Mouse (Mus musculus) MN1 (cell line): ENCODE measurements at regions not wholly inside any gene's neighbourhood (a gene's known extent, or its start where the extent isn't known, plus 50 kb on each side); places are given as distances from the start of the nearest gene placed in this dataset.
"Not testable (repeated sequence)": the region's sequence is repeated elsewhere in the genome, so short reads cannot be mapped to it uniquely, and the experiment has no call there.

Source experiments
- DNase-seq: peaks from one replicate; pipeline ENCODE4 v3.0.0-alpha.2; 2016; ENCODE audit warnings: low spot score

GRCm38 (mm10) chr16:86894982-86895381, 459.0 kb upstream of the N6amt1 start:
- DNase-seq, result no peak

DNA sequence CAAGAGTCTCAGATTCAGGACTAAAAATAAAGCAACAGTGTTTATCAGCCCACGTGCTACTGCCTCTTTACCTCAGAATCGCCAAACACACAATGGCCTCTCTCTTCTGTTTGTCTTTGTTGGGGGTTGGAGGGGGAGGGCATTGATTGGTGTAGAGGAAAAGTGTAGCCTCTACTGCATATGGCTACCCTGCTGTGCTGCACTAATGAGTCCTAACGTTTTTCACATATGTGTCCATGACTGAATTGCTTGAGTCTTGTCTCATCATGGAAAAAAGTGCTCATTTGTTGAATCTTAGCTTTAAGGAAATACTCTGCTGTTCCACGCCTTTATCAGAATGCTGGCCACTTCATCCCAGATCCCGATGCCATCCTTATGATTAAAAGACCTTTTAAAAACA, 459.7 kb upstream of the N6amt1 start:
- DNase-seq, result no peak

DNA sequence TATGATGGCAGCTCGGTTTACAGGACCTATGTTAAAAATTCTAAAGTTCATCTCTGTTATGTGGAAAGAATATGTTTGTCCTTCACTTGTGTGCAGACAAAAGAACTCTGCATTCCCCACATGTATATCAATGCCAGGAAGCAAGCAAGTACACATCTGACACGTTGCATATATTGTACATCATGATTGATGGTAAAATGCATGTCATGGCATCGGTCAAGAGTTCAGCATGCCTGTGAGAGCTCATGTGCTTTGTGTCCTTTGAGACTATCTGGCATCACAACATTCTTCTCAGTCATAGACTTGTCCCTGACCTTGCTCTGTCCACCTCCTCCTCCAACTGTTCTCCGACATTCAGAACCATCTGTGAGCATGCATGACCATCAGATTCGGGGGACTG, 465.6 kb upstream of the N6amt1 start:
- no peak for DNase-seq

DNA sequence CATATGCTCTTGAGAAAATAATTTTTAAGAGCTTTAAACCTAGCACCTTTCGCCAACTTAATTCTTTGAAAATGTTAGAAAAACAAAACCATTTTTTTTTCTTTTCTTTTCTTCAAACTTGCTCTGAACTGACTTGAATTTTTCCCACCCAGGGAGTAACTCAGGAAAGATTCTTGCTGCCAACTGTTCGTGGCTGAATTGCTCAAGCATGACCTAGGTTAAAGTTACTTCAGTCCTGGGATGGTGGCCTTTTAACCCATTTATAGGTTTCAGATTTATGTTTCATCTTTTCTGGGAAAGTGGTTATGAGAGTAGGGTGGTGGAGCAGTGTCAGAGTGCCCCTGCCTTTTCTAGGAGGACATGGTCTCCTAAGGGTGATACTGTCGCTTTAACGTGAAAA, 466.4 kb upstream of the N6amt1 start:
- DNase-seq, result no peak

- no peak for DNase-seq
These were observed 470.1 kb upstream of the N6amt1 start for GRCm38 (mm10) chr16:86883862-86884261.

GRCm38 (mm10) chr16:86882529-86882928, 471.5 kb upstream of the N6amt1 start:
- DNase-seq, result peak; percentile 7

GRCm38 (mm10) chr16:86881583-86881982, 472.4 kb upstream of the N6amt1 start:
- no peak for DNase-seq

DNA sequence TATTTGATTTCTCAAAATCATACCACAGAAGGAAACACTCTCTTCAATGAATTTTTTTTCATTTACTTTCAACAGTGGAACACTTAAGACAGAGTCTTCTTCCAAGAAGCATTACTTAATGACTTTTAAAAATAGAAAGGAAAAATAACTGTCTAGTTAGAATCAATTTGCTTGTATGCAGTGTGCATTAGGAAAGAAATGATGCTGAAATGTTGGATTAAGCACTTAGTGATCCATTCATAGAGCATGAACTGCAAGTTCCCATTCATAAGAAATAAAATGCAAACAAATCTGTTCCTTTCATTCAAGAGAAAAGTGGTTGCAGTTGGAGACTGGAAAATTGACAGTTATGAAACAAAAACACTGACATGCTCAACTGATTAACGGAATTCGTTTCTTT, 493.2 kb upstream of the N6amt1 start:
- no peak for DNase-seq

GRCm38 (mm10) chr16:86855891-86856290, 498.1 kb upstream of the N6amt1 start:
- DNase-seq, result no peak

- no peak for DNase-seq
These were observed 498.7 kb upstream of the N6amt1 start for GRCm38 (mm10) chr16:86855312-86855711.

- DNase-seq, result no peak
These were observed 500.6 kb upstream of the N6amt1 start for GRCm38 (mm10) chr16:86853398-86853797.

- DNase-seq, result no peak
These were observed 515.3 kb upstream of the N6amt1 start for GRCm38 (mm10) chr16:86838457-86839337.

GRCm38 (mm10) chr16:86827645-86828044, 526.3 kb upstream of the N6amt1 start:
- DNase-seq, result no peak

DNA sequence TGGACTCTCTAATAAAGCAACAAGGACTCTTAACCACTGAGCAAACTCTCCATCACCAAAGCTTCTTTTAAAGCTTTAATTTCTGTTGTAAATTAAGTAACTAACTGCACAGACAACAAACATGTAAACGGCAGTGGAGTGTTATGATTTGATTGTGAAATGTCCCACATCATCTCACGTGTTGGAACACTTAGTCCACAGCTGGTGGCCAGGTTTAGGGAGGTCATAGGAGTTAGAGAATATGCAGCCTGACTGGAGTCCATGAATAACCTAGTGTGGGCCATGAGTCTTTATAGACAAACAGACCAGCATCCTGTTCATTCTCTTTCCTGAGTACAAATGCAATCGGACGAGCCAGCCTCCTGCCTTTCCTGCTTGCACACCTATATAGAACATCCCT, 527.3 kb upstream of the N6amt1 start:
- no peak for DNase-seq

DNA sequence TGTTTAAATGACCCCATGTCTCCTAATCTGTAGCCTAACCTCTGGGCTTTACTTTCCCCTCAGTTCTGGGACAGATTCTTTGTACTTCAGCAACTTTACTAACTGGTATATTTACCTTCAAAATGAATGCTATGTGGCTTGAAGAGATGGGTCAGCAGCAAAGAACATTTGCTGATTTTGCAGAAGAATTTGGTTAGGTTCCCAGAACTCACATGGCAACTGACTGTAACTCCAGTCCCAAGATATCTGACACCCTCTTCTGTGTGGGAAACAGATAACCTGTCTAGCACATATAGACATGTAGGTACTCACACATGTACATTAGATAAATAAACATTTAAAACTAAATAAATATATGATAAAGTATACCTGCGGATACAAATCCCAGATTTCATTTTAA, 530.5 kb upstream of the N6amt1 start:
- no peak for DNase-seq

DNA sequence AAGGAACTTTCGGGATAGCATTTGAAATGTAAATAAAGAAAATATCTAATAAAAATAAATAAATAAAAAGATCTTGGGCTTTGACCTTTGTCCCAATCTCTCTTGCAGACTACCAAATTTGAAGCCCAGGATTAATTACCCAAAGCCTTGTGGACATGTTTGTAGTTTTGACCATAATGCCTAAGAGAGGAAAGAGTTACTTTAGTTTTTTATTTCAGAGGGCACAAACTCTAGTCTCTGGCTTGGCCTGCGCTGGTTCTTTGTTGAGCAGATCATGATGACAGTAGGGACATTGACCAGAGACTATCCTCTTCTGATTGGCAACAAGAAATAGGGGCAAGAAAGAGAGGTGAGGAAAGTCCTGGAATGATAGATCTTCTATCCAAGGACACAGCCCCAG, 532.4 kb upstream of the N6amt1 start:
- no peak for DNase-seq

GRCm38 (mm10) chr16:86818639-86819038, 535.3 kb upstream of the N6amt1 start:
- not testable (repeated sequence) for DNase-seq

GRCm38 (mm10) chr16:86816763-86817593, 537.0 kb upstream of the N6amt1 start:
- no peak for DNase-seq

- no peak for DNase-seq
These were observed 538.0 kb upstream of the N6amt1 start for GRCm38 (mm10) chr16:86816006-86816405.

DNA sequence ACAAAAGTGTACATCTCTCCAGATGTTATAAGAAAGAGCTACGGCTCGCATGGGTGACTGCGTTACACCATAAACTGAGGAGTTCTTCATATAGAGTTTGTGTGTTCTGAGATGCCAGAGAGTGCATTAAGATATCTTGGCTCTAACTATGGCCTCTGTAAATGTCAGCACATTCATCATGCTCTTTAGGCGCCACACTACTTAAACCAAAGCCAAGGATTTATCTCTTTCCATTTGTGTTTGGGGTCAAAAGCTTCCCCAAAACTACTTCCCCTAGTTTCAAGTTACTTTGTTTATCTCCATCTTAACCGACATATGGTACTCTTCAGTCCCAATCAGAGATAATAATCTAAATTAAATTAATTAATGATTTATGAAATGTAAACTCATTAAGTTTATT, 541.3 kb upstream of the N6amt1 start:
- DNase-seq, result no peak

- no peak for DNase-seq
These were observed 545.2 kb upstream of the N6amt1 start for GRCm38 (mm10) chr16:86808644-86809324.

DNA sequence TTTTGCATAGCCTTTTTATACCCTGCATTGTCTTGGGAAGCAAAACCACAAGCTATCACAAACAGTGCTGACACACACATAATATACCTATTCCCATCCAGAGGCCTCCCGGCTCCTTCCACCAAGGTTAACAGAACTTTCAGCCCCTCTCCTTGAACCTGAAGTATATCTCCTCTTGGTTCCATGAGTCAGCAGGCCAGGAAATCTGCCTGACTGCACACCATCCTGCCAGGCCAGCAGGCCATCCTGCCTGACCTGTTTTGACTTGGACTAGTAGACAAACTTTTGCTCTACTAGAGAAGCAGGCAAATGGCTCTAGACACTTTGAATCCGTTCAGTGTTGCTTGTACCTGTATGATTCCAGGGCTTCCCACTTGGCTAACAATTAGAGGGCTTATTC, 547.6 kb upstream of the N6amt1 start:
- no peak for DNase-seq

DNA sequence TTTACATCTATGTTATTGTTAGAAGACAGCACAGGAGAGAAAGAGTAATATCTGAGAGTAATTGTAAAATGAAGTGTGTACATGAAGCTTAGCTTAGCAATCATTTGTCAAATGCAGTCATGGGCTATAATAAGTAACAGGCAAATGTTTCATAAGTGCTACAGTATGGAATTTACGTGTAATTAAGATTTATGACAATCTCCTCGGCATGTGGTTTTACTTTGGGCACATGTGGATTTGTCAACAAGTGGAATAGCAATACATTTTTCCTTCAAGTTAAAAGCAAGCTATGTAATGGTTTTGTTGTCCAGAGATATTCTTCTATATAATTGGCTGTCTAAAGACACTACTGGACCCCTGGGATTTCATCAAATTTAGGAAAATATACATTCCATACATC, 577.9 kb upstream of the N6amt1 start:
- DNase-seq, result no peak
